Mouse (Mus musculus) kidney, adult 8-10 months (tissue): ENCODE measurements at regions not wholly inside any gene's neighbourhood (a gene's known extent, or its start where the extent isn't known, plus 50 kb on each side); places are given as distances from the start of the nearest gene placed in this dataset.

Experiments used
- DNase-seq, 2 experiments: peaks; one replicate each; pipeline ENCODE4 v3.0.0; 2022

GRCm38 (mm10) chrX:51913247-51913646 is 59.3 kb downstream of the 1700080O16Rik start:
- peak; percentile 12 to 43 for DNase-seq

GRCm38 (mm10) chrX:51911566-51911965 is 61.0 kb downstream of the 1700080O16Rik start:
- DNase-seq = peak; percentile 24

- no peak for DNase-seq
Observed at GRCm38 (mm10) chrX:51910576-51910975, 62.0 kb downstream of the 1700080O16Rik start.

- DNase-seq = no peak
Observed at GRCm38 (mm10) chrX:51898445-51898844, 74.1 kb downstream of the 1700080O16Rik start.

- no peak for DNase-seq
Observed at GRCm38 (mm10) chrX:51897059-51897458, 75.5 kb downstream of the 1700080O16Rik start.

GRCm38 (mm10) chrX:51895646-51896190 is 76.9 kb downstream of the 1700080O16Rik start:
- peak; percentile 1 for DNase-seq

- no peak for DNase-seq
Observed at GRCm38 (mm10) chrX:51892716-51893115, 79.9 kb downstream of the 1700080O16Rik start.

- DNase-seq = no peak
Observed at GRCm38 (mm10) chrX:51886129-51886528, 85.1 kb upstream of the Usp26 start.
